Mouse (Mus musculus) embryonic fibroblast, embryonic 13.5 days (primary cell): ENCODE results near the gene Vmn2r83.

ENCODE experiments used
- CTCF ChIP-seq: IDR thresholded peaks from 2 replicates; pipeline ENCODE4 v1.5.1; 2011; ENCODE audit warnings: mild to moderate bottlenecking, control low read depth, low read length, moderate library complexity, borderline replicate concordance; ENCODE audit not compliant: insufficient read depth
- POLR2A ChIP-seq: IDR thresholded peaks from 2 replicates; pipeline ENCODE4 v1.6.1; 2011; ENCODE audit warnings: low read depth, mild to moderate bottlenecking, control low read depth, low read length, moderate library complexity

GRCm38 (mm10) chr10:79541522-79541921 is 73.0 kb downstream of the Vmn2r83 start:
- no peak for TF ChIP-seq CTCF
- no peak for TF ChIP-seq POLR2A
